Mouse (Mus musculus) C2C12 (cell line): Measurements from ENCODE around the gene Tbr1. TPM values are rescaled to one million over a fixed set of nuclear protein-coding genes. Genes with fewer than 3 reads are reported as not detected.

Source experiments
- H3K27me3 ChIP-seq: one replicate; pipeline ENCODE4 v1.6.1; 2011; ENCODE audit not compliant: control insufficient read depth, insufficient read depth, insufficient read length
- H3K36me3 ChIP-seq: one replicate; pipeline ENCODE4 v1.6.1; 2011; ENCODE audit not compliant: control insufficient read depth, insufficient read depth
- H3K4me3 ChIP-seq: one replicate; pipeline ENCODE4 v1.5.1; 2011; ENCODE audit warnings: mild to moderate bottlenecking, control low read depth; ENCODE audit not compliant: poor library complexity, insufficient read depth, severe bottlenecking
- H3K79me2 ChIP-seq: one replicate; pipeline ENCODE4 v1.6.1; 2011; ENCODE audit not compliant: control insufficient read depth, insufficient read depth
- H3K79me3 ChIP-seq: one replicate; pipeline ENCODE4 v1.6.1; 2011; ENCODE audit warnings: low read depth, control low read depth
- H3ac ChIP-seq: one replicate; pipeline ENCODE3; 2011; ENCODE audit warnings: low read depth; ENCODE audit not compliant: control insufficient read depth, insufficient read length
- CEBPB ChIP-seq: IDR thresholded peaks from one replicate; pipeline ENCODE4 v1.6.1; 2011; ENCODE audit warnings: low read depth, mild to moderate bottlenecking, control low read depth, moderate library complexity
- CTCF ChIP-seq: IDR thresholded peaks from one replicate; pipeline ENCODE4 v1.5.1; 2011; ENCODE audit not compliant: control insufficient read depth, insufficient read depth, insufficient read length
- FOSL1 ChIP-seq: IDR thresholded peaks from one replicate; pipeline ENCODE4 v1.8.0; 2011; ENCODE audit warnings: mild to moderate bottlenecking, low read length; ENCODE audit not compliant: poor library complexity, insufficient read depth, severe bottlenecking
- MAX ChIP-seq: IDR thresholded peaks from one replicate; pipeline ENCODE4 v1.6.1; 2011; ENCODE audit warnings: mild to moderate bottlenecking, control low read depth
- MYOD1 ChIP-seq: IDR thresholded peaks from one replicate; pipeline ENCODE4 v1.6.1; 2011; ENCODE audit warnings: low read depth; ENCODE audit not compliant: control insufficient read depth, insufficient read length
- MYOG ChIP-seq: IDR thresholded peaks from one replicate; pipeline ENCODE4 v1.6.1; 2011; ENCODE audit not compliant: control insufficient read depth, insufficient read length; ENCODE audit errors: extremely low read depth
- USF1 ChIP-seq: IDR thresholded peaks from one replicate; pipeline ENCODE4 v1.6.1; 2011; ENCODE audit warnings: low read depth, mild to moderate bottlenecking, control low read depth, moderate library complexity
- microRNA-seq: library from miRNA; unstranded; fragments of <30 nt; microRNA quantifications from one replicate; pipeline ENCODE4, GENCODE M21; 2019; ENCODE audit warnings: borderline microRNAs expressed
- polyA plus RNA-seq: library from polyadenylated mRNA; unstranded; fragments of >200 nt; fragmentation: generic; extraction: Trizol; gene quantifications from one replicate; pipeline ENCODE4 v1.2.1, GENCODE M21; 2012; ENCODE audit warnings: missing spikeins

Tbr1 gene
- polyA plus RNA-seq, 1 experiment, result 0.01 TPM

GRCm38 (mm10) chr2:61820203-61820602, 17.5 kb downstream of the Tbr1 start:
- TF ChIP-seq MYOG (no peak), MYOD1 (no peak), CTCF (no peak), USF1 (no peak), MAX (no peak), CEBPB (no peak), FOSL1 (no peak)
- no peak overlapping the region for H3K4me3 ChIP-seq
- no peaks in the 10 kb centered on the region for H3K79me3 ChIP-seq
- H3K79me2 ChIP-seq, result no peaks in the 10 kb centered on the region
- no peak overlapping the region for H3ac ChIP-seq
- H3K27me3 ChIP-seq, result no peaks in the 10 kb centered on the region
- H3K36me3 ChIP-seq, result no peaks in the 10 kb centered on the region

DNA sequence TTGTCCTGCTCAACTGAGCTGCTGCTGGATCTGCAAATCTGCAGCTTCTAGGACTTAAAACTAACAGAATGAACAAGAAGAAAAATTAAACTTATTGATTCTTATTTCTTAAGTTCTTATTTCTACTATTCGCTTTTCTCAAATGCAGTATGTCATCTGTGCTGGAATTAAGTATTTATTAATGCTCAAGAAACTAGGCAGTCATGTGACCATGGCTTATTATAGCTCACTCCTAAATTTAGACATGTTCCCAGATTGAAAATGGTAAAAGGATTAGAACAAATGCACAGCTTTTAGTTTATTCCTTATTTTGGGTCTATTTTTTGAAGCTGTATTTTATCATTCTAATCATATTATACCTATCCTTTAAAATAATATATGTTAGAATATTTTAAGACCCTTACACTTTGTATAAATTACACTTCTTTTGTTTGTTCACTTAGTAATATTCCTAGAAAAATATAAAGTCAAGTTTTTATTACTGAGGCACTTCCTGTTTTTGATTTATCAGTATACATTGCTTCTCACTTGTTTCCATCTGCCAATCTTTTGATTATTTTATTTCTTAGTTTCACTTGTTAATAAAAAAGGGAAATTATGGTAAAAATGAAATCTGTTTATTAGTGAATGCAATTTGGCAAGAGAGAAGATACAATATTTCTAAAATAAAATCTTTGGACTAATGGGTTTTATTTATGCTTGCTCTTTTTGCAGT, 20.9 kb downstream of the Tbr1 start:
- no peaks in the 10 kb centered on the region for H3K79me2 ChIP-seq
- no peak overlapping the region for H3ac ChIP-seq
- TF ChIP-seq CEBPB, result no peak
- no peak for TF ChIP-seq MYOD1
- no peak for TF ChIP-seq FOSL1
- no peak for TF ChIP-seq MAX
- no peak for TF ChIP-seq MYOG
- TF ChIP-seq CTCF, result no peak
- no peak for TF ChIP-seq USF1
- no peaks in the 10 kb centered on the region for H3K79me3 ChIP-seq
- no peak overlapping the region for H3K4me3 ChIP-seq
- H3K36me3 ChIP-seq, result no peaks in the 10 kb centered on the region
- H3K27me3 ChIP-seq, result no peaks in the 10 kb centered on the region

DNA sequence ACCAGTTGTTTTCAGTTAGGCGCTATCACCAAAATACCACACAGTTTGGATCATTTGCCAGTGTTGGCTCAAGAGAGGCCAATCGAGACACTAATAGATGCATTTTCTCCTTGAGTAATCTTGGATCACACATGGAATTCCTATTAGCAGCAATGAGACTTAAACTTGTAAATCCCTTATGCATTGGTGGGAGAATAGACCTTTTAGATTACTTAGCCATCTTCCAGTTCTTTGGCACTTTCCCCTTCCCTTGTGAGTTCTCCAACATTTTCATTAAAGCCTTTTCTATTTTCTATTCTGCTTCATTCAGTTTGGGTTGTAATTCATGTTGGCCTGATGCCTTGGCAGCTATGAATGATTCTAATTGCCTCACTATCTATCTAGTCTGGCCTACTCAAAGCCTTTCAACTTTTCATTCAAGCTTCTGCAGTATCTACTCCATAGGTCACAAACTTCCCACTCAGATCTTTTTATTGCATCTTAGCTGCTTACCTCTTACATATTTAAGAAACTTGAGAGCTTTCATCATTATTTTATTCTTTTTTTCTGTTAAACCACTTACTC, 34.6 kb downstream of the Tbr1 start:
- TF ChIP-seq FOSL1 (no peak), CTCF (no peak), CEBPB (no peak), MYOG (no peak), MAX (no peak), USF1 (no peak), MYOD1 (no peak)
- Histone ChIP-seq H3K4me3 (no peak overlapping the region), H3K79me3 (no peaks in the 10 kb centered on the region), H3ac (no peak overlapping the region), H3K27me3 (no peaks in the 10 kb centered on the region), H3K79me2 (no peaks in the 10 kb centered on the region), H3K36me3 (no peaks in the 10 kb centered on the region)

Small RNA genes lying within 50 kb of the gene (microRNA-seq; reads per million reads assigned to microRNA genes)
- gene Gm22403, result not detected

Other genes starting within 250 kb of the Tbr1 start
- gene Tank, start 224.3 kb upstream of the Tbr1 start, polyA plus RNA-seq, result 8.5 TPM
- gene Psmd14, start 91.2 kb upstream of the Tbr1 start, polyA plus RNA-seq, result 98.8 TPM
- not detected for gene Slc4a10, start 243.5 kb downstream of the Tbr1 start, polyA plus RNA-seq